Mouse (Mus musculus): ENCODE data around the gene Psme3.

DNA sequence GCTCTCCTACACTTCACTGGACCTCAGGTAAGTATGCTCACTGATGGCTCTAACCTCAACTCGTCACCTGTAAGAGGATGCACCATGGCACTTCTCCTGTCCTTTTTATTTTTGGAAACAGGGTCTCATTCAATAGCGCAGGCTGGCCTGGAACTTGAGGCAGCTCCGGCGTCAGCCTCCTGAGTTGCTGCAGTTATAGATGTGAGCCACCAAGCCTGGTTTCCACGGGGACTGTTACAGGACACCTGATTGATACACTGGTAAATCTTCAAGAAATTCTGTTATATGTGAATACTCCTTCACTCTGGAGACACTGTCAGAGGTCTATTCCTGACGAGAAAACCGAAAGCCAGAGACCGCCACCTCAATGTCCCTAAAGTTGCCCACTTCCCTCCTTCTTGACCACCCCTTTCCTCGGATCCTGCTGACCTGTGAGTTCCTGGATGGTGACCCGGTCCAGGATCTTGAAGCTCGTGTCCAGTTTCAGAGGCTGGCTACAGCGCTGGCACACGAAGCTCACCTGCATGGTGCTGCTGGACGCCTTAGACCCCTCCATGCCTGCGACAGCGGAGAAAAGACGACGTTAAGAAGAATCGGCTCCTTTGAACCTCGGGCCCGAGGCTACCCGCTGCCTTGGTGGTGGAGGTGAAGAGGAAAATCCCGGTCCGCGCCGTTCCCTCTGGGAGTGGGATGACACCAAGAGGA is 14.6 kb upstream of the Psme3 start:
- TF ChIP-seq CTCF (IDR thresholded peaks at IDR 0.05; ENCODE audit: control insufficient read depth, insufficient read depth, insufficient read length) (no peak), MYOG (IDR thresholded peaks at IDR 0.05; ENCODE audit: control insufficient read depth, extremely low read depth, insufficient read length) (no peak), MAX (IDR thresholded peaks at IDR 0.05) (no peak)

Measured in C2C12 (cell line).